Mouse (Mus musculus): ENCODE measurements around the gene Atox1. TPM values are rescaled to one million over a fixed set of nuclear protein-coding genes. Genes with fewer than 3 reads are reported as not detected.

Atox1 gene
- polyA plus RNA-seq, 1 experiment from 2014 or later, result 581 TPM

DNA sequence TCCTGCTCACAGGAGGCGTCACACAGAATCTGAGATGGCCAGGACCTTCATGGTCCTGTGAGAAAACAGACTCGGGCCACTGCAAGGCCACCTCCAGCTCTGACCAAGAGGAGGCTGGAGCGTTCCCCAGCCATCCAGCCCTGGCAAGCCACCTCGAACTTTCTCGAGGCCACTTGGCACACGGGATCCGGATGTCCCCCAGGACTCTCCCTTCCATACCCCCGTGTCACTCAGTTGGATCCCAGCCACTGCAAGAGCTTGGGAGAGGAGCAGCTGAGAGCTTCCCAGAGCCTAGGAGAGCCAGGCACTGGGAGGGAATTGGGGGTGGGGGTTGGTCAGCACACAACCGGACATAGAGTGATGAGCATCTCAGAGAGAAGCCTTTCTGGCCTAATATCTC lies 63.6 kb downstream of the Atox1 start:
- peaks cover 68% of the 10 kb centered on the region for H3K36me3 ChIP-seq (ENCODE audit: control insufficient read depth, insufficient read depth, low read length)
- H3K9ac ChIP-seq (ENCODE audit: low read length), result no peak overlapping the region
- 71% methylated on average over 9 of the region's 9 CpGs for WGBS
- peak; percentile 32; the same call in 1 of the 2 replicates for ATAC-seq (ENCODE audit: low read depth)
- no peak overlapping the region for H3K4me3 ChIP-seq (ENCODE audit: low read length)
- no peak overlapping the region for H3K4me2 ChIP-seq (ENCODE audit: low read depth, low read length)
- no peaks in the 10 kb centered on the region for H3K9me3 ChIP-seq (ENCODE audit: control insufficient read depth, low read length)
- no peaks in the 10 kb centered on the region for H3K4me1 ChIP-seq (replicated peaks; ENCODE audit: control insufficient read depth, insufficient read depth, low read length)
- H3K27me3 ChIP-seq (ENCODE audit: control insufficient read depth, insufficient read depth, low read depth, low read length), result no peaks in the 10 kb centered on the region
- peak overlapping the region; percentile 24; the same call in 1 of the 2 replicates for H3K27ac ChIP-seq (ENCODE audit: low read length)

DNA sequence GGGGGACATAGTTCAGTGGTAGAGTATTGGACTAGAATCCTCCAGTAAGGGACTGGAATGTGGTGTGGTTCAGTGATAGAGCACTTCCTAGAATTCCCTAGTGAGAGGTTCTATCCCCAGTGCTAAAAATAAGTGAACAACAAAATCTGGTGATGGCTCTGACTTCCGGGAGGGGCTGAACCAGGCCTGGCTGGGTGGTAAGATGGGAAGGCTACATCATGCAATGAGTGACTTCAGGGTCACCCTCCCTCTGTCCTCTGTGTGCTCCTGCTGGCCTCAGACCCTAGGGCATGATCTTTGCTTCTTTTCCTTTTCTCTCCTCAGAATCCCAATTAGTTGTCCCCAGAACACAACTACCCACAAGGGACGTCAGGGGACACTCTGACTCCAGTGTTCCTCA lies 64.0 kb downstream of the Atox1 start:
- H3K36me3 ChIP-seq (ENCODE audit: control insufficient read depth, insufficient read depth, low read length), result peaks cover 65% of the 10 kb centered on the region
- H3K9ac ChIP-seq (ENCODE audit: low read length), result no peak overlapping the region
- no peaks in the 10 kb centered on the region for H3K27me3 ChIP-seq (ENCODE audit: control insufficient read depth, insufficient read depth, low read depth, low read length)
- no peak overlapping the region for H3K4me2 ChIP-seq (ENCODE audit: low read depth, low read length)
- H3K4me1 ChIP-seq (replicated peaks; ENCODE audit: control insufficient read depth, insufficient read depth, low read length), result no peaks in the 10 kb centered on the region
- no peaks in the 10 kb centered on the region for H3K9me3 ChIP-seq (ENCODE audit: control insufficient read depth, low read length)
- no peak overlapping the region for H3K4me3 ChIP-seq (ENCODE audit: low read length)
- peak overlapping the region; percentile 24; the same call in 1 of the 2 replicates for H3K27ac ChIP-seq (ENCODE audit: low read length)
- peak; percentile 27; the same call in 1 of the 2 replicates for ATAC-seq (ENCODE audit: low read depth)
- WGBS, result 84% methylated on average over 2 of the region's 2 CpGs

Small RNAs within 50 kb of the gene (microRNA-seq; reads per million reads assigned to microRNA genes)
- gene Mir7652, result 0.59 reads per million

Other genes with a start within 250 kb of the Atox1 start
- 0.49 and 0.68 TPM in 2 replicates for gene Fat2, start 124.7 kb downstream of the Atox1 start, polyA plus RNA-seq (2015; fragmentation: Nextera tagmentation; extraction: Ambion mirVana)
- gene Sparc, start 38.1 kb downstream of the Atox1 start, polyA plus RNA-seq (2015; fragmentation: Nextera tagmentation; extraction: Ambion mirVana), result 2,256 and 2,274 TPM in 2 replicates
- gene G3bp1, start 8.4 kb upstream of the Atox1 start, polyA plus RNA-seq (2015; fragmentation: Nextera tagmentation; extraction: Ambion mirVana), result 141 and 152 TPM in 2 replicates
- gene Glra1, start 147.0 kb upstream of the Atox1 start, polyA plus RNA-seq (2015; fragmentation: Nextera tagmentation; extraction: Ambion mirVana), result not detected in 2 replicates

Data from lung, embryonic 16.5 days (tissue).